Mouse (Mus musculus): ENCODE measurements at regions not wholly inside any gene's neighbourhood (a gene's known extent, or its start where the extent isn't known, plus 50 kb on each side); places are given as distances from the start of the nearest gene placed in this dataset.

GRCm38 (mm10) chr12:32273474-32273873, 65.0 kb upstream of the Pik3cg start:
- Histone ChIP-seq H3K4me2 (ENCODE audit: low read depth) (no peak overlapping the region), H3K79me2 (ENCODE audit: control insufficient read depth, insufficient read depth) (no peaks in the 10 kb centered on the region), H3K36me3 (ENCODE audit: control insufficient read depth, insufficient read depth) (no peaks in the 10 kb centered on the region), H3ac (ENCODE audit: control insufficient read depth, insufficient read length) (no peak overlapping the region), H3K27me3 (ENCODE audit: control insufficient read depth, insufficient read depth, insufficient read length) (peaks cover 5% of the 10 kb centered on the region), H3K4me3 (no peak overlapping the region)
- TF ChIP-seq MYOG (IDR thresholded peaks at IDR 0.05; ENCODE audit: control insufficient read depth in 1 of 3, insufficient read depth in 1 of 3, insufficient read length in 2 of 3, low read depth in 2 of 3) (no peak), CEBPB (IDR thresholded peaks at IDR 0.05; ENCODE audit: insufficient read depth, poor library complexity, severe bottlenecking) (no peak), USF1 (IDR thresholded peaks at IDR 0.05; ENCODE audit: low read depth) (no peak), MYOD1 (IDR thresholded peaks at IDR 0.05; ENCODE audit: control insufficient read depth in 1 of 3, insufficient read length in 2 of 3, low read depth in 2 of 3) (no peak), E2F4 (IDR thresholded peaks at IDR 0.05; ENCODE audit: insufficient read depth) (no peak), REST (IDR thresholded peaks at IDR 0.05; ENCODE audit: insufficient read depth, insufficient read length) (no peak), MAX (IDR thresholded peaks at IDR 0.05; ENCODE audit: low read depth) (no peak)

DNA sequence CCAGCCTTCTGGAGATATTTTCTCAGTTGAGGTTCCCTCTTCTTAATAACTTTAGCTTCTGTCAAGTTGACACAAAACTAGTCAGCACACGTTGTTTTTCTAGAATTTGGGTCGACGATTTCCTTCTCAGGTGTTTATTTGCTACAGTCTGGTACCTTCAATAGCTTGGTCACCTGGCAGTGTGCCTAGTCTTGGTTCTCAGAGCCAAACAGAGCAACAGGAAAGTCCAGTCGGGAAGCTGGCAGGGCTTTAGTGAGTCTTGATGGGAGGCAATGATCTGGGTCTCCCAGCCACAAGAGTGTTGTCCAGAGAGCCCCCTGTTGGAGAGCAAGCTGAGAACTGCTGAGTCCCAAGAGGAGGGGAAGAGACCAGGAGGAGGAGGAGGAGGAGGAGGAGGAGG, 71.4 kb upstream of the Pik3cg start:
- TF ChIP-seq REST (IDR thresholded peaks at IDR 0.05; ENCODE audit: insufficient read depth, insufficient read length) (no peak), MYOG (IDR thresholded peaks at IDR 0.05; ENCODE audit: control insufficient read depth in 1 of 3, insufficient read depth in 1 of 3, insufficient read length in 2 of 3, low read depth in 2 of 3) (no peak), POLR2A (IDR thresholded peaks at IDR 0.05; ENCODE audit: insufficient read length, low read depth) (no peak), SRF (IDR thresholded peaks at IDR 0.05; ENCODE audit: control insufficient read depth, insufficient read length, low read depth) (no peak), USF1 (IDR thresholded peaks at IDR 0.05; ENCODE audit: low read depth) (no peak), TCF3 (IDR thresholded peaks at IDR 0.05; ENCODE audit: insufficient read length, low read depth) (no peak), MYOD1 (IDR thresholded peaks at IDR 0.05; ENCODE audit: control insufficient read depth in 1 of 3, insufficient read length in 2 of 3, low read depth in 2 of 3) (no peak), E2F4 (IDR thresholded peaks at IDR 0.05; ENCODE audit: insufficient read depth) (no peak), MAX (IDR thresholded peaks at IDR 0.05; ENCODE audit: low read depth) (no peak), POLR2AphosphoS2 (IDR thresholded peaks at IDR 0.05; ENCODE audit: insufficient read length, low read depth) (no peak), CEBPB (IDR thresholded peaks at IDR 0.05; ENCODE audit: insufficient read depth, poor library complexity, severe bottlenecking) (no peak), TCF12 (IDR thresholded peaks at IDR 0.05; ENCODE audit: insufficient read depth, poor library complexity, severe bottlenecking) (no peak)
- Histone ChIP-seq H3K27me3 (ENCODE audit: control insufficient read depth, insufficient read depth, insufficient read length) (peaks cover 5% of the 10 kb centered on the region), H3ac (ENCODE audit: control insufficient read depth, insufficient read length) (no peak overlapping the region), H3K4me2 (ENCODE audit: low read depth) (no peak overlapping the region), H3K36me3 (ENCODE audit: control insufficient read depth, insufficient read depth) (no peaks in the 10 kb centered on the region), H3K4me3 (no peak overlapping the region), H3K79me2 (ENCODE audit: control insufficient read depth, insufficient read depth) (no peaks in the 10 kb centered on the region)

GRCm38 (mm10) chr12:32280309-32280708, 71.8 kb upstream of the Pik3cg start:
- H3K79me2 ChIP-seq (ENCODE audit: control insufficient read depth, insufficient read depth) = no peaks in the 10 kb centered on the region
- no peak overlapping the region for H3K4me3 ChIP-seq
- TF ChIP-seq REST (IDR thresholded peaks at IDR 0.05; ENCODE audit: insufficient read depth, insufficient read length) (no peak), MAX (IDR thresholded peaks at IDR 0.05; ENCODE audit: low read depth) (no peak), TCF12 (IDR thresholded peaks at IDR 0.05; ENCODE audit: insufficient read depth, poor library complexity, severe bottlenecking) (no peak), TCF3 (IDR thresholded peaks at IDR 0.05; ENCODE audit: insufficient read length, low read depth) (no peak), MYOD1 (IDR thresholded peaks at IDR 0.05; ENCODE audit: control insufficient read depth in 1 of 3, insufficient read length in 2 of 3, low read depth in 2 of 3) (no peak), MYOG (IDR thresholded peaks at IDR 0.05; ENCODE audit: control insufficient read depth in 1 of 3, insufficient read depth in 1 of 3, insufficient read length in 2 of 3, low read depth in 2 of 3) (no peak), E2F4 (IDR thresholded peaks at IDR 0.05; ENCODE audit: insufficient read depth) (no peak), POLR2AphosphoS2 (IDR thresholded peaks at IDR 0.05; ENCODE audit: insufficient read length, low read depth) (no peak), CEBPB (IDR thresholded peaks at IDR 0.05; ENCODE audit: insufficient read depth, poor library complexity, severe bottlenecking) (no peak), USF1 (IDR thresholded peaks at IDR 0.05; ENCODE audit: low read depth) (no peak), POLR2A (IDR thresholded peaks at IDR 0.05; ENCODE audit: insufficient read length, low read depth) (no peak)
- H3ac ChIP-seq (ENCODE audit: control insufficient read depth, insufficient read length) = no peak overlapping the region
- H3K36me3 ChIP-seq (ENCODE audit: control insufficient read depth, insufficient read depth) = no peaks in the 10 kb centered on the region
- no peak overlapping the region for H3K4me2 ChIP-seq (ENCODE audit: low read depth)
- H3K27me3 ChIP-seq (ENCODE audit: control insufficient read depth, insufficient read depth, insufficient read length) = peaks cover 5% of the 10 kb centered on the region

DNA sequence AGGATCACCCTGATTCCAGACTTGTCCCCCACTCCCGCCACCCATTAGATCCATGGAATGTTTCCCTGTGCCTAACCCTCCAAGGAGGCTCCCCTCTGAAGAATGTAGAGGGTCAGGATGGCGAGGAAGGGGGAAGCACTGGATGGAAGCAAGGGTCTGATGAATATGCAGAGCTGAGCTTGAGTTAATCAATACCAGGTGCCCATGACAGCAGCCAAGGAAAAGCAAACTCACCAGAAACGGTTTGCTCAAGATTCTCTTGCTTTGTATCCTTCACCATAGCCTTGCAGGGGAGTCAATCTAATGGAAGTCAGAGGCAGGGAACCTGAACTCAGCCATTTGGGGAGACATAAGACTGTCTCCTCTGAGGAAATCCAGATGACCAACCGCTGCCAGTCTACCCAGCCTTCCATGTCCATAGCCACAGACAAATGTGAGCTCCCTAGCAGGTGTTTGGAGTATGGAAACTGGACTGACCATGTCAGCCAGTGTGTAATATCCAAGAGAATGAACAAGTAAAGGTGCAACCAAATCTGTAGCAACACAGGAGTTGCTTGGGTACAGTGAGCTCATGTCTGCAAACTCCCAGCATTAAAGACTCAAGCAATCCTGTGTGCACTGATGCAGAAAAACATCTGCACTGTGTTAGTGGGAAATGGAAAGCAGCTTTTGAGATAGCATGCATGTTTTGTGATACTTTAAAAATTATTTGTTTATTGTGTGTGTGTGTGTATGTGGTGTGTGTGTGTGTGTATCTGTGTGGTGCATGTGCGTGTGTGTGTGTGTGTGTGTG, 74.1 kb upstream of the Pik3cg start:
- TF ChIP-seq POLR2A (IDR thresholded peaks at IDR 0.05; ENCODE audit: insufficient read length, low read depth) (no peak), REST (IDR thresholded peaks at IDR 0.05; ENCODE audit: insufficient read depth, insufficient read length) (no peak), TCF12 (IDR thresholded peaks at IDR 0.05; ENCODE audit: insufficient read depth, poor library complexity, severe bottlenecking) (no peak), E2F4 (IDR thresholded peaks at IDR 0.05; ENCODE audit: insufficient read depth) (no peak), CEBPB (IDR thresholded peaks at IDR 0.05; ENCODE audit: insufficient read depth, poor library complexity, severe bottlenecking) (no peak), TCF3 (IDR thresholded peaks at IDR 0.05; ENCODE audit: insufficient read length, low read depth) (no peak), MYOD1 (IDR thresholded peaks at IDR 0.05; ENCODE audit: control insufficient read depth in 1 of 3, insufficient read length in 2 of 3, low read depth in 2 of 3) (no peak), POLR2AphosphoS2 (IDR thresholded peaks at IDR 0.05; ENCODE audit: insufficient read length, low read depth) (no peak), MAX (IDR thresholded peaks at IDR 0.05; ENCODE audit: low read depth) (no peak), USF1 (IDR thresholded peaks at IDR 0.05; ENCODE audit: low read depth) (no peak), SRF (IDR thresholded peaks at IDR 0.05; ENCODE audit: control insufficient read depth, insufficient read length, low read depth) (no peak), MYOG (IDR thresholded peaks at IDR 0.05; ENCODE audit: control insufficient read depth in 1 of 3, insufficient read depth in 1 of 3, insufficient read length in 2 of 3, low read depth in 2 of 3) (no peak)
- Histone ChIP-seq H3K36me3 (ENCODE audit: control insufficient read depth, insufficient read depth) (no peaks in the 10 kb centered on the region), H3K4me3 (no peak overlapping the region), H3ac (ENCODE audit: control insufficient read depth, insufficient read length) (no peak overlapping the region), H3K79me2 (ENCODE audit: control insufficient read depth, insufficient read depth) (no peaks in the 10 kb centered on the region), H3K4me2 (ENCODE audit: low read depth) (no peak overlapping the region), H3K27me3 (ENCODE audit: control insufficient read depth, insufficient read depth, insufficient read length) (peaks cover 5% of the 10 kb centered on the region)

Measured in myocyte (in vitro differentiated cells).